Mouse (Mus musculus) E14TG2a.4 (cell line): ENCODE results near the gene S100a5.

Experiments used
- H3K27me3 ChIP-seq: 2 replicates; pipeline ENCODE4 v1.6.1; 2014; ENCODE audit warnings: low read length, control low read depth; ENCODE audit not compliant: insufficient read depth
- H3K36me3 ChIP-seq: 2 replicates; pipeline ENCODE4 v1.6.1; 2014; ENCODE audit warnings: low read length, control low read depth; ENCODE audit not compliant: insufficient read depth
- H3K4me1 ChIP-seq: replicated peaks from 2 replicates; pipeline ENCODE4 v1.6.1; 2014; ENCODE audit warnings: low read depth, low read length, control low read depth
- H3K4me3 ChIP-seq: replicated peaks from 2 replicates; pipeline ENCODE4 v1.5.1; 2014; ENCODE audit warnings: mild to moderate bottlenecking, low read length
- H3K9me3 ChIP-seq: 2 replicates; pipeline ENCODE4 v1.6.1; 2014; ENCODE audit warnings: low read length, control low read depth
- CTCF ChIP-seq: conservative IDR thresholded peaks from 2 replicates; pipeline ENCODE4 v1.5.1; 2014; ENCODE audit warnings: low read length
- NANOG ChIP-seq: IDR thresholded peaks from 2 replicates; pipeline ENCODE4 v1.6.1; 2014; ENCODE audit warnings: borderline replicate concordance, low read length, mixed read lengths
- POU5F1 ChIP-seq: IDR thresholded peaks from 2 replicates; pipeline ENCODE4 v1.6.1; 2014; ENCODE audit warnings: low read length, borderline replicate concordance

S100a5 gene

GRCm38 (mm10) chr3:90604416-90604815 lies 3.9 kb upstream of the S100a5 start:
- TF ChIP-seq POU5F1: no peak
- no peak for TF ChIP-seq CTCF
- peaks cover 17% of the 10 kb centered on the region for H3K9me3 ChIP-seq
- peaks cover 40% of the 10 kb centered on the region for H3K27me3 ChIP-seq
- H3K4me3 ChIP-seq: no peak overlapping the region
- H3K4me1 ChIP-seq: peaks cover 7% of the 10 kb centered on the region
- H3K36me3 ChIP-seq: no peaks in the 10 kb centered on the region

DNA sequence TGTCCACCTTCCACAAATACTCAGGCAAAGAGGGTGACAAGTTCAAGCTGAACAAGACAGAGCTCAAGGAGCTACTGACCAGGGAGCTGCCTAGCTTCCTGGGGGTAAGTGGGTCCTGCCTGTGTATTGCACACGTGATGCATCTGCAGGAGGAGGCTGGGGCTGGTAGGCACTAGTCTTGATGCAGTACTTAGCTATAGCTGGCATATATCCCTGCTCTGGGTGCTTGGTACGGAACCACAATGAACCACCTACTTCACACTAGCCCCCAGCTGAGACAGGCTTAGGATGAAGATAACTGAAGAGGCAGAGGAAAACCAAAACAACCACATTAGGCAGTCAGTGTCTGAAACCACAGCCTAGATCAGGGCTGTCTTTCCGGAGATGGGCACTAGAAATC lies 3.3 kb upstream of the S100a5 start:
- peaks cover 17% of the 10 kb centered on the region for H3K9me3 ChIP-seq
- H3K4me3 ChIP-seq: no peak overlapping the region
- H3K36me3 ChIP-seq: no peaks in the 10 kb centered on the region
- TF ChIP-seq NANOG (no peak), CTCF (no peak), POU5F1 (no peak)
- peaks cover 7% of the 10 kb centered on the region for H3K4me1 ChIP-seq
- peaks cover 38% of the 10 kb centered on the region for H3K27me3 ChIP-seq

DNA sequence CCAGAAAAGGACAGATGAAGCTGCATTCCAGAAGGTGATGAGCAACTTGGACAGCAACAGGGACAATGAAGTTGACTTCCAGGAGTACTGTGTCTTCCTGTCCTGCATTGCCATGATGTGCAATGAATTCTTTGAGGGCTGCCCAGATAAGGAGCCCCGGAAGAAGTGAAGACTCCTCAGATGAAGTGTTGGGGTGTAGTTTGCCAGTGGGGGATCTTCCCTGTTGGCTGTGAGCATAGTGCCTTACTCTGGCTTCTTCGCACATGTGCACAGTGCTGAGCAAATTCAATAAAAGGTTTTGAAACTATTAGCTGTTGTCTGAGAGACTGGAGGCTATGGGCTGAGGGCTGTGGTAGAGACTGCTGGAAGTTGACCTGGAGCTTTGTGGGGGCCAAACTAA lies 2.6 kb upstream of the S100a5 start:
- Histone ChIP-seq H3K4me3 (no peak overlapping the region), H3K4me1 (peaks cover 7% of the 10 kb centered on the region), H3K9me3 (peaks cover 17% of the 10 kb centered on the region), H3K36me3 (no peaks in the 10 kb centered on the region), H3K27me3 (peaks cover 32% of the 10 kb centered on the region)
- TF ChIP-seq POU5F1: no peak

DNA sequence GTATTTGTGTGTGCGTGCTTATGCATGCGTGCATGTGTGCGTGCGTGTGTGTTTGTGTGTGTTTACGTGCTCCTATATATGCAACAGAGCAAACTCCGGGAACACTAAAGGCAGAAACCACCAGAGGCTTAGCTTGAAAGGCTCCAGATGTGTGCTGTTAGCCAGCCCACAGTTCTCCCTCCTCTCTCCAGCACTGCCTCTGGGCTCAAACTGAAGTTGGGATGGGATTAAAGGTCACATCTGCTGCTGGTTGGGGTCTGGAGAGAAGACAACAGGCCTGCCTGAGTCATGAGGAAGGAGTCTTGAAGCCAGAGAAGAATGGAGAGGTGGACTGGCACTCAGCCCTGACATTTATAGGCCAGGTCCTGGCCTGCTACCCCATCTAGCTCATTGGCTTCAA lies 2.1 kb upstream of the S100a5 start:
- Histone ChIP-seq H3K36me3 (no peaks in the 10 kb centered on the region), H3K9me3 (peaks cover 15% of the 10 kb centered on the region), H3K4me1 (peaks cover 8% of the 10 kb centered on the region), H3K4me3 (no peak overlapping the region), H3K27me3 (peaks cover 29% of the 10 kb centered on the region)
- TF ChIP-seq CTCF: no peak
- TF ChIP-seq NANOG: no peak
- TF ChIP-seq POU5F1: no peak

GRCm38 (mm10) chr3:90607361-90607760 lies 962 bp upstream of the S100a5 start:
- TF ChIP-seq CTCF (no peak), POU5F1 (no peak), NANOG (no peak)
- Histone ChIP-seq H3K4me1 (peaks cover 20% of the 10 kb centered on the region), H3K27me3 (peaks cover 26% of the 10 kb centered on the region), H3K36me3 (no peaks in the 10 kb centered on the region), H3K9me3 (peaks cover 4% of the 10 kb centered on the region), H3K4me3 (no peak overlapping the region)

DNA sequence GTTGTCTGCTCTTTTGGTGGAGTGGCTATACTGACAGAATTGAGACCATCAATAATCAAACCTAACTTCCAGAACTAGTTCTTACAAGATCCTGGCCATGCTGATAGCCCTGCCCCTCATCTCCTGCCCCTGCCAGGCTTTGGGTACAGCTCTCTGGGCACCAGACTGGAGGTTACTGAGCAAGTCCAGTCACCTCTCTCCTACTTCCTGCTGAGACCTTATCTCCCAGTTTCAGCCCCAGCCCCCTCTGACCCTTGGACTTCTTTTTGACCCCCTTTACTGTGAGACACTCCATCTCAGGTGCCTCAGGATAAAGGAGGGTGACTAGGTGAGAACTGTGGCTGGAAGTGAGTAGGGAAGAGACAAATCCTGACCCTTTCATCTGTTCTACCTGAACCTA lies 779 bp downstream of the S100a5 start:
- no peak overlapping the region for H3K4me3 ChIP-seq
- no peaks in the 10 kb centered on the region for H3K36me3 ChIP-seq
- TF ChIP-seq NANOG (no peak), CTCF (no peak), POU5F1 (no peak)
- H3K4me1 ChIP-seq: peaks cover 37% of the 10 kb centered on the region
- no peaks in the 10 kb centered on the region for H3K9me3 ChIP-seq
- peaks cover 39% of the 10 kb centered on the region for H3K27me3 ChIP-seq

DNA sequence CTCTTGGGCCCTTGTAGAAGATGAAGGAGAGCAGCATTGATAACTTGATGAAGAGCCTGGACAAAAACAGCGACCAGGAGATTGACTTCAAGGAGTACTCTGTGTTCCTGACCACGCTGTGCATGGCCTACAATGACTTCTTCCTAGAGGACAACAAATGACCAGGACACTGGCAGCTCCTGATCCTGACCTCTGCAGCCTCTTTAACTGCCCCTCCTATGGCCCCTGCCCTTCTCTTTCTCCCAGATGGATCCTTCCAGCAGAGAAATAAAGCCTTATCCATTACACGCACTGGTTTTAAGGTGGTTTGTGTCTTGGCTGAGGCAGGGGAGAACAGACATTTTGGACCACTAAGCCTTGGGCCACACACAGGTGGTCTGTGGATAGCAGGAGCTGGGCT lies 3.2 kb downstream of the S100a5 start:
- no peaks in the 10 kb centered on the region for H3K9me3 ChIP-seq
- H3K4me1 ChIP-seq: peaks cover 52% of the 10 kb centered on the region
- no peak for TF ChIP-seq POU5F1
- TF ChIP-seq NANOG: no peak
- no peak for TF ChIP-seq CTCF
- peaks cover 37% of the 10 kb centered on the region for H3K27me3 ChIP-seq
- H3K36me3 ChIP-seq: no peaks in the 10 kb centered on the region
- H3K4me3 ChIP-seq: 0 out of 2 replicates have a peak overlapping the region, but pooled peaks have one; percentile 10

GRCm38 (mm10) chr3:90612061-90612460 lies 3.7 kb downstream of the S100a5 start:
- TF ChIP-seq POU5F1: no peak
- no peak for TF ChIP-seq NANOG
- no peak for TF ChIP-seq CTCF
- peaks cover 37% of the 10 kb centered on the region for H3K27me3 ChIP-seq
- no peaks in the 10 kb centered on the region for H3K9me3 ChIP-seq
- H3K4me3 ChIP-seq: peak overlapping the region; percentile 74; the same call in 1 of the 2 replicates
- peaks cover 53% of the 10 kb centered on the region for H3K4me1 ChIP-seq
- no peaks in the 10 kb centered on the region for H3K36me3 ChIP-seq

- peak within 1 kb of the TSS; percentile 74 for H3K4me3 ChIP-seq
- peak; percentile 62 for TF ChIP-seq CTCF
- no peak for TF ChIP-seq POU5F1
- H3K4me1 ChIP-seq: peaks cover 53% of the 10 kb centered on the region
- H3K27me3 ChIP-seq: peaks cover 32% of the 10 kb centered on the region
- no peaks in the 10 kb centered on the region for H3K36me3 ChIP-seq
- H3K9me3 ChIP-seq: no peaks in the 10 kb centered on the region
Measured at GRCm38 (mm10) chr3:90612728-90613291, 4.5 kb downstream of the S100a5 start, which contains the start of gene S100a6. Gene S100a6 (plus strand): TSS chr3:90612882.
